Mouse (Mus musculus) embryo, embryonic 11 days (tissue): ENCODE results near the gene Zfp648.

Experiments
- DNase-seq: peaks from one replicate; pipeline ENCODE4 v3.0.0-alpha.2; 2015

The Zfp648 gene

DNA sequence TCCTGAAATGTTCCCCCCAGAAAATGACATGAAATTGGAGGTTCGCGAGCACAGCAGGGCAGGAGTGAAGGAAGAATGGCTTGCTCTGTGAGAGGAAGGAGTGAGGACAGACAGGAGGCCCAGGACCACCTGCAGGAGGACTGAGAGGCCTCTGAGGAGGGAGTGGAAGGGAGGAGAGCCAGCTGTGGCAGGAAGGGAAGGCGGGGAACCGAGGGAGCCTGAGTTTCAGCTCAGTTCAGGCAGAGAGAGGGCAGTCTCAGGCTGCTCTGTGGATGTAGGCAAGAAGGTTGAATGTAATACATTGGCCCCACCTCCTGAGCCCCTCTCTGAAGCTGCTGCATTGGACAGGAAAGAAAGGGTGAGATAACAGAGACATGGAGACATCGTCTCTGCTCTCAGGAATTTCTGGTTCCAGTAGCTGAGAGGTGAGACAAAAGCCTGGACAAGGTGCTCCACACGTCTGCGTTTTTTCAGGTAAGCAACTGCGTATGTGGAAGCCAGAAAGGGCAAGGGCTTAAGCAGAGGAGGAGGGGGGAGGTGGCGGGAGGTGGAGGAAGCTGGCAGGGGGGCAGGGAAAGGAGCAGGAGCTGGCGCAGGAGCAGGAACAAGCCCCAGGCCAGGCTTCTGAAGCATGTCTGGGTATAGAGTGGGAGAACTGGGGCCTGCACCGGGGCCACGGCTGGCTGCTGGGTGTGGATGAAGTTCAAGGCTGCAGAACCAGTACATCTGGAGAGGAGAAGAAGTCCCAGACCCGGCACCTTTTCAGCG lies at the start of gene Zfp648:
Gene Zfp648, plus strand, starts transcription at position 233 of the 768 bp plus-strand sequence.
- peak; percentile 12 for DNase-seq

DNA sequence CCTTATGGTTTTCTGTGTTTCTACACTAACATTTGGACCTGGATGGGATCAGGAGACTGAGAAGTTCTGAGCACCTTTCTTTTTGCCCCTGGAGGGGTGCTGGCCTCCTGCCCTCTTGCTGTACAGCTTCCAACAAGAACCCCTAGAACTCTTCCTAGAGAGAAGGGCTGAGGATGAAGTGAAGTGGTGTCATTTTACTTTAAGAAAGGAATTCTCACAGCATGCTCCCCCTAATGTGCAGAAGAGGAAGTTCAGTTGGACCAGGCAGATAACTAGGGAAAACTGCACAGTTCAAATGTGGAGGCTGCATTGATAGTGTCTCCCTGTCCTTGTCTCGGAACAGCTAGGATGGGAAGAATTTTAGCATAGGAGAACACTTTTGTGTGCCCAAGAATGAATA lies 48.4 kb upstream of the Zfp648 start:
- no peak for DNase-seq

DNA sequence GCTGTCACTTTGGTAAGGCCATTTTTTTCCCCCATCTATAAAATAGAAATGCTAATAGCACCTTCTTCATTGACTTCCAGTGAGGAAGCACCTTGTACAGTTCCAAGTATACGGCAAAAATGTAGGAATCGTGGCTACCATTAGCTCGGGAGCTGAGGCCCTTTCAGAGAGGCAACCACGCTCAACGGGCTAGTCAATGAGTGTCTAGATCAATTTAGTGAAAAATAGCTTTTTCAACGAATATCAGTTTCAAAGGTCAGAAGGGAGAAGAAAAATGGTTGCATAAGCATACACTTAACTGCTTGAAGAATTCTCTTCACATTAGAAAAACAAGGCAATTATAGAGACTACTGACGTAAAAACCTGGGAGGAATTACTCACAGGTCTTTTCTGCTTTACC lies 47.2 kb upstream of the Zfp648 start:
- no peak for DNase-seq

- DNase-seq: peak; percentile 35
These were observed 44.6 kb upstream of the Zfp648 start for GRCm38 (mm10) chr1:154156177-154157062.

GRCm38 (mm10) chr1:154157131-154157530 lies 43.9 kb upstream of the Zfp648 start:
- no peak for DNase-seq

DNA sequence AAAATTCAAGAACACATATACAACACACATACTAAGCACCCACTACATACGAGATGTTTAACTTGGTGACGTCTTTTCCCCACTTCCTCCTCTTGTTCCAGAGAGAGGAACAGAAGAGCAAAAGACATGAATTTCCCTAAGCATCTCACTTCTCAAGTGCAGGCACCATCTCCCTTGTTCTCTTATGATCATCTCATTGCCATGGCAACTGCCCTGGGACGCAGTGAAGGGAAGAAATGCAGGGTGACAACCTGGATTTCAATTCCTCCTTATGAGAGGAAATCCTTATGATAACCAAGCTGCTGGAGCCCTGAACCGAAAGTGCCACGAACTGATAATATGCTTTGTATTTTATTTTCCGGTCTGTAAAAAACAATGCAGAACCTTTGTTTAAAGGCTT lies 33.3 kb upstream of the Zfp648 start:
- no peak for DNase-seq

DNA sequence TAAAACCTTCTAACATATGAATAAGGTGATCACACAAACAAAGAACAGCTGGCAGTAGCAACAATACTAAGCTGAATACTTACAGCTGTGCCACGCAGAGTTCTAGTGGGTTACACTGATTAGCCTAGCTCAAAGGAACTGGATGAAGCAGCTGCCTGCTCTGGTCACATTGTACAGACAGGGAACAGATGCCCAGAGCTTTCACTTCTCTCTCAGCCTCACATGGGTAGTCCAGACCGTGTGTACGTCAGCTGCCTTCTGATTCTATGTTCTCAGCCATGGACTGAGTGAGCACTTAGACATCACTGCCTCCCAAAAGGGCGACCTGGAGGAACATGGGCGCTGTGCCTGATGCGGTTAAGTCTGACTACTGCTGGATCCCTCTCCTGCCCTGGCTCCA lies 25.7 kb upstream of the Zfp648 start:
- no peak for DNase-seq

GRCm38 (mm10) chr1:154177781-154178180 lies 23.2 kb upstream of the Zfp648 start:
- DNase-seq: no peak

DNA sequence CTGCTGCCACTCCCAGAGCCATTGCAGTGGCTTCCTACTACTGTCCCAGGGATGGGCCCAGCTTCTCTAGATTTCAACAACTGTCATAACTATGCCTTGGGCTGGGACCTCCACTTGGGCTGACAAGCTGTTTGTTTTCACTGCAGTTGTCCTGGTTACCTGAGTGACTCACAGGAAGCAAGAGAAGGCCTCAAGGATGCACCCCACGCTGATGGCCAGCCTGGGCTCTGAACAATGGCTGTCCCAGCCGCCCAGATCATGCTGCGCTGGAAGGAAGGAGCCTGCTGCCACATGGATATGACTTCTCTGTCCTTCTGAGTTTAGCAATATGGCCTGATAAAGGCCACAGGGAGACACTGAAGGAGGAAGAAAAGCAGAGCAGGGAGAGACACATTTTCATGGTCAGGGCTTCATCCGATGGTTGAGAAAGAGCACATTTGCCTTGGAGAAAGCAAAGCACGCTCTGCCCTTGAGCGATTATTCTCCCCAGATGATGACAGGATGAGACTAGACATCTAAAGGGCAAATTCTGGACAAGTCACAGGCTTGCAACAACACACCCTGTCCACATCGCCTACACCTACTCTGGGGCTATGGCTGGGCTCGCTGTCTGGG lies 22.3 kb upstream of the Zfp648 start:
- DNase-seq: no peak

DNA sequence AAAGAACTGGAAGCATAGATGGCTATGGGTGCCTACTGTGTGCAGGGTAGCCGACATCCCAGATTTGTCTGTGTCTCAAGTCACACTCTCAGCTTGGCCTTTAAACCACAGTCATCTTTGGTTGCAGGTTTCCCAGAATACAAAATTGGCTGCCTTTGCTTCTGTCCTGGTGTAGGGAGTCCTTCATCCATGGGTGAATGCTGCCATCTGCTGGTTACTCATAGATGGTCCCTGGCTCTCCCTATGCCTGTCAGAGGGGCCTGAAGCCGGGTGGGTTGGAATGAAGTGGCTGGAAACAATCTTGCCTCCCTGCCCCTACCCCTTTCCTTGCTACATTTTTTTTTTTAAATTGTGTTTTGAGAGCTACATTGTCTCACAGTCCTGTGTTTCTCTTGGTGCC lies 20.0 kb upstream of the Zfp648 start:
- DNase-seq: peak; percentile 83

DNA sequence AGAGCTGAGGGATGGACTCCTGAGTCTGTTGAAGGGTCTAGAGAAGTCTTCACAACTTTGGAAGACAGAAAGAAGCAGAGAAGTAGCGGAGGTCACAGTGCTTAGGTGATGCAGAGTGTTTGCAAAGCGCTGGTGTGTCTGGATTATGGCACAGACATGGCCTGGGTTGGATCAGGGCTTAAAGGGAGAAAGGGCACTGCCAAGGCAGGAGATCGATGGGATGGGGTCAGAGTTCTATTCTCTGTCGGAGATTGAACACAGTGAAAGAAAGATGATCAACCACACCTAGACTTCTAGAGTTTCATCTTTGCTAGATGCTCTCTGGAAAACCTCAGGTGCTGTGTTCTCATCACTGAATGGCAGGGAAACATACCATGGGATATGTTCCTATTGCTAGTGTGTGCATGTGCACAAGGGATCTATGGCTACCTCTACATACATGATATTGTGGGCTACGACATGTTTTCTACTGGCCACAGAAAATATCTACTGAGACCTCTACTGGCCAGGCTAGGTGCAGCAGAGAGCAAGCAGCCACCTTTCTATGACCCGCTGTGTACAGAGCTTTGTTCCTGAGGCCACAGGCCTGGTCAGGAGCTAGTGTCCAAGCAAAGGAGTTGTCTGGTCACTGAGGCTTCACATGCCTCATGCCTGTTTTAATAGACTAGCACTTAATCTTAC lies 18.5 kb upstream of the Zfp648 start:
- peak; percentile 35 for DNase-seq

DNA sequence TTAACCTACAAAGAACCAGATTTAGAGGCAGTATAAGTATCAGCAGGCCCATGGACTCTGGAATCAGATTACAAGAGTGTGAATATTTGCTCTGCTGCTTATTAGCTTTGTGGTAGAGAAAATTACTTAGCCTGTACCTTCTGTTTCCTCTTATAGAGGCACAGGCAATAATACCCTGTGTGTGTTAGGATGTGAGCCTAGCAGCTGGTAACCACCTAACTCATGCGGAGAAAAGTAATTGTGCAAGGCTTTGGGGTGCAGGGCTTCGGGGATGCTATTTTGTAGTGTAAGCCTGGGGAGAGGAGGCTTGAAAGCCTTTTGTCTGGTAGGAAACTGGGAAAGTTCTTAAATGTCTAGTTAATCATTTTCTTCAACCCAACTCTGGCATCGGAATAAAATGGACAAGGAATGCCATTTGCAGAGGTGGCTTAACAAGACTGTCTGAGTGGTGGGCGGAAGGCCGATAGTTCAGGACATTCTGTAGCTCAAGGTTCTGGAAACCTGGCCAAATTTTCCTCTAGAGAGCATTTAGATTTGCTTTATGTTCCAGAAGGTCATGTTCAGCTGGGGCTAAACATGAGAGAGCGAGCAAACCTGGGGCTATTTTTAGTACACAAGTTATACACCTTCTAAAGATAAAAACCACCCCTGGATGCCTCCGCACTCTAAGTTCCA lies 17.8 kb upstream of the Zfp648 start:
- no peak for DNase-seq

GRCm38 (mm10) chr1:154188229-154188628 lies 12.8 kb upstream of the Zfp648 start:
- DNase-seq: no peak

- DNase-seq: peak; percentile 64
These were observed 12.4 kb upstream of the Zfp648 start for GRCm38 (mm10) chr1:154188631-154189030.

- DNase-seq: peak; percentile 57
These were observed 11.0 kb upstream of the Zfp648 start for GRCm38 (mm10) chr1:154189842-154190530.

- DNase-seq: no peak
These were observed 2.1 kb upstream of the Zfp648 start for GRCm38 (mm10) chr1:154198896-154199295.

DNA sequence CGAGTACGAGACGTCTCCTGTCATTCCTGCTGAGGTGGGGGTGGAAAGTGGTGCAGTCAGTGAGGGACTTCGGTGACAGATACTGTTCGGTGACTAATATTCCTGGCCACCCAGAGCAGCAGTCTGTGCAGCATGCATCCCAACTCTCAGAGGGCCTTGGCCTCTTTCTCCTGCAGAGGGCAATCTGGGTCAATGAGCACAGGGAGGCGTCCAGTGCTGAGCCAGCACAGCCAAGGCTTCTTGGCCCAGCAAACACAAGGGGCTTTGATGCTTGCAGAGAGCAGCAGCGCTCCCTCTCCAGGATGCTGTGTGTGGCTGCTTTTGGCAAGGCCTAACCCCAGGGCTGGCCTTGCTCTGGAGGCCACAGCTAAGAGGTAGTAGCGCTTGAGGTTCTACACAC lies 1.6 kb downstream of the Zfp648 start:
- peak; percentile 43 for DNase-seq

GRCm38 (mm10) chr1:154203386-154203785 lies 2.4 kb downstream of the Zfp648 start:
- DNase-seq: no peak

DNA sequence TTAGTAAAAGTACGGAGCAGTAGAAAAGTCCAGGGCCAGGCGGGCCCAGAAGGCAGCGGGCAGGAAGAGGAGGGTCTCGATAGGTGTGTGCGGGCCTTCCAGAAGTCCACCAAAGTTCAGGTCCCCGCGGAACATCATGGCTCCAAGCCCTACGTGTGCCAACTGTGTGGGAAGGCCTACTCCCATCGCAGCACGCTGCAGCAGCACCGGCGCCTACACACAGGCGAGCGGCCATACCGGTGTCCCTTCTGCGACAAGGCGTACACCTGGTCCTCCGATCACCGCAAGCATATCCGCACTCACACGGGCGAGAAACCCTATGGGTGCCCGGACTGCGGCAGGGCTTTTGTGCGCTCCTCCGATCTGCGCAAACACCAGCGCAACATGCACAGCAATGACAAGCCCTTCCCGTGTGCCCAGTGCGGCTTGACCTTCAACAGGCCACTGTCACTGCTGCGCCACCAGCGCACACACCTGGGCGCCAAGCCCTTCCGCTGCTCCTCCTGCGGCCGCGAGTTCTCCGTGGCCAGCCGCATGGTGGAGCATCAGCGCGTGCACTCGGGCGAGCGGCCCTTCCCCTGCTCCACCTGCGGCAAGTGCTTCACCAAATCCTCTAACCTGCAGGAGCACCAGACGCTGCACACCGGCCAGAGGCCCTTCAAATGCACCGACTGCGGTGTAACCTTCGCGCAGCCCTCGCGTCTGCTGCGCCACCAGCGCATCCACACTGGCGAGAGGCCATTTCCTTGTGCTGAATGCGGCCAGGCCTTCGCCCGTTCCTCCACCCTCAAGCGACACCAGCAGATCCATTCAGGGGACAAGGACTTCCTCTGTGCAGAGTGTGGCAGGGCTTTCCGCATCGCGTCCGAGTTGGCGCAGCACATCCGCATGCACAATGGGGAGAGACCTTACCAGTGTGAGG lies 3.9 kb downstream of the Zfp648 start:
- peak; percentile 40 for DNase-seq

DNA sequence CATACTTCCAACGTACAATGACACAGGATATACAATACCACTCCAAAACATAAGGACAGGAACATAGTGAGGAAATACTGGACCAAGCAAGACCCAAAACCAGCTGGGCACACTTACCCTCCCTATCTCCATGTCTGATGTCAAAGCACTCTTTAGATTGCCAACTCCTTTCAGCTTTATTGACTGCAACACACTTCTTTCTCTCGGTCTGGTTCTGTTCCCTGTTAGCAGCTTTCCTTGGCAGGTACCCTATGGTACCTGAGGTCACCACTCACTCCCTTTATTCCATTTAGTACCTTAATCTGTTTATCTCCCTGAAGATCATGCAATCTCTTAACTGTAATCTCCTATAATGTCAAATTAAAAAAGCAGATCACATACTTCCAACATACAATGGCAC lies 19.0 kb downstream of the Zfp648 start:
- DNase-seq: no peak

GRCm38 (mm10) chr1:154220566-154220965 lies 19.6 kb downstream of the Zfp648 start:
- DNase-seq: no peak
